Mouse (Mus musculus) liver, embryonic 14.5 days (tissue): ENCODE data around the gene Myo15.

Experiments
- CTCF ChIP-seq: IDR thresholded peaks from 2 replicates; pipeline ENCODE4 v1.5.1; 2016; ENCODE audit warnings: antibody characterized with exemption, low read depth, control low read depth
- EP300 ChIP-seq: IDR thresholded peaks from 2 replicates; pipeline ENCODE4 v1.6.1; 2016; ENCODE audit warnings: antibody characterized with exemption, low read depth

- TF ChIP-seq CTCF = no peak
- no peak for TF ChIP-seq EP300
Measured at GRCm38 (mm10) chr11:60454745-60455087, 14.4 kb upstream of the Myo15 start.
